Comparison of ENCODE assay signal across 14 mouse cellular contexts in genomic region chrX:6971956-6972355, GRCm38 (mm10).
DNase-seq lines count a peak whose midpoint lies in the region.
"Had no signal": no experiment of that assay in that cellular context is flagged by ENCODE, and none has a peak within 500 bp of the region (broad histone marks: within the 10 kb centered on the region; RNA-seq: fewer than 3 reads in every experiment).

No protein-coding gene starts in this region.

- peak; percentile 0 to 1 for DNase-seq in cerebellum, postnatal 10 days
- no peak for DNase-seq in cerebellum, postnatal 25 days
- DNase-seq in 416B (ENCODE audit: low read depth) (peak; percentile 4), NIH3T3 (ENCODE audit: low read depth) (peak; percentile 80)
- peak; percentile 0 for DNase-seq in skeletal muscle tissue, adult 2 months (ENCODE audit: low read depth, low spot score)
- no peak for DNase-seq in ovary, postnatal 36 days (ENCODE audit: low spot score)
- DNase-seq: cerebellum, adult 11-12 months; cerebellum, adult 9-11 months; gastrocnemius, postnatal 36 days; heart, adult 18-20 months; heart, postnatal 36 days; kidney, adult 2 months; kidney, postnatal 36 days; lung, postnatal 36 days had no signal

Comparison
In these comparisons a context has a peak if more than half of its experiments do, and no peak if none do; other contexts are left out.
1. DNase-seq: peak in cerebellum, postnatal 10 days (2 of 2), 416B (single experiment), NIH3T3 (single experiment) and skeletal muscle tissue, adult 2 months (single experiment); none in cerebellum, postnatal 25 days (0 of 2) and ovary, postnatal 36 days (single experiment).